Mouse (Mus musculus) neutrophil, adult 83 days (primary cell): Measurements from ENCODE around the gene Tmbim6. TPM values are rescaled to one million over a fixed set of nuclear protein-coding genes. Genes with fewer than 3 reads are reported as not detected.

Experiments
- total RNA-seq, 2 experiments: library from RNA; stranded (reverse); gene quantifications; one replicate each; pipeline ENCODE4 v1.2.4; 2023

Gene Tmbim6
- total RNA-seq = 100 to 1,000 TPM; 519 to 548 TPM

GRCm38 (mm10) chr15:99392486-99393385 is at the start of gene Tmbim6:
Tmbim6 (plus strand) TSS chr15:99392882.

GRCm38 (mm10) chr15:99370259-99370691 is 22.4 kb upstream of the Tmbim6 start, which contains the start of gene Fmnl3:
Fmnl3 (minus strand) TSS chr15:99370482.

GRCm38 (mm10) chr15:99457606-99458401 is 65.1 kb downstream of the Tmbim6 start, which contains the start of gene Nckap5l:
Nckap5l (minus strand) TSS chr15:99457748.

Other genes with a start within 250 kb of the Tmbim6 start
- not detected for gene Kcnh3, start 168.0 kb upstream of the Tmbim6 start, total RNA-seq
- gene Mcrs1, start 140.9 kb upstream of the Tmbim6 start, total RNA-seq = 10 to 100 TPM; 35.0 to 41.1 TPM
- gene Prpf40b, start 97.8 kb upstream of the Tmbim6 start, total RNA-seq = 1 to 10 TPM; 1.0 to 2.6 TPM
- gene Fam186b, start 97.0 kb upstream of the Tmbim6 start, total RNA-seq = not detected
- gene Fmnl3, start 22.4 kb upstream of the Tmbim6 start, total RNA-seq = 10 to 100 TPM; 43.9 to 48.0 TPM
- gene Nckap5l, start 64.9 kb downstream of the Tmbim6 start, total RNA-seq = 1 to 10 TPM; 1.7 to 2.9 TPM
- gene Bcdin3d, start 81.8 kb downstream of the Tmbim6 start, total RNA-seq = 1 to 10 TPM; 4.8 to 6.1 TPM
- gene Faim2, start 135.3 kb downstream of the Tmbim6 start, total RNA-seq = 1 to 10 TPM in 1 of 2 experiments, under 1 TPM in 1; 0.39 to 1.2 TPM
- not detected for gene Aqp2, start 186.2 kb downstream of the Tmbim6 start, total RNA-seq
- not detected for gene Aqp5, start 197.9 kb downstream of the Tmbim6 start, total RNA-seq
- not detected for gene Aqp6, start 208.5 kb downstream of the Tmbim6 start, total RNA-seq